In genomic region chr15:77364026-77364425, GRCm38 (mm10) we compare ENCODE assay signal across 8 mouse cellular contexts. TPM values are rescaled to one million over a fixed set of nuclear protein-coding genes. Genes with fewer than 3 reads are reported as not detected.
DNase-seq lines count a peak whose midpoint lies in the region; ATAC-seq and TF ChIP-seq lines count a peak whose summit lies in the region.
"Had no signal": no experiment of that assay in that cellular context is flagged by ENCODE, and none has a peak within 500 bp of the region (broad histone marks: within the 10 kb centered on the region; RNA-seq: fewer than 3 reads in every experiment).

No protein-coding gene starts in this region.

- H3K27ac ChIP-seq in layer of hippocampus, adult 2 months, result peak overlapping the region; percentile 95
- H3K27ac ChIP-seq in midbrain, embryonic 12.5 days (replicated peaks), result peak overlapping the region; percentile 74
- no peak overlapping the region for H3K27ac ChIP-seq in intestine, postnatal 0 days (ENCODE audit: low read depth, low read length)
- H3K27ac ChIP-seq: liver, embryonic 14.5 days had no signal

- 78% methylated on average over 3 of the region's 3 CpGs for WGBS in midbrain, embryonic 12.5 days
- 68% methylated on average over 3 of the region's 3 CpGs for WGBS in intestine, postnatal 0 days

- no peaks in the 10 kb centered on the region for H3K36me3 ChIP-seq in midbrain, embryonic 12.5 days
- H3K36me3 ChIP-seq in intestine, postnatal 0 days (ENCODE audit: control insufficient read depth, insufficient read depth), result no peaks in the 10 kb centered on the region

- no peak for TF ChIP-seq CTCF in layer of hippocampus, adult 2 months (conservative IDR thresholded peaks at IDR 0.05)
- TF ChIP-seq CTCF in intestine, postnatal 0 days (IDR thresholded peaks at IDR 0.05; ENCODE audit: low read depth), result no peak

- H3K4me1 ChIP-seq in midbrain, embryonic 12.5 days, result peaks cover 40% of the 10 kb centered on the region
- 0 out of 2 replicates have a peak, but pooled peaks cover 2% of the 10 kb centered on the region for H3K4me1 ChIP-seq in intestine, postnatal 0 days (replicated peaks; ENCODE audit: control insufficient read depth, insufficient read depth, low read length)

- H3K4me3 ChIP-seq in layer of hippocampus, adult 2 months, result no peak overlapping the region; the same call in 1 of the 2 replicates
- H3K4me3 ChIP-seq in midbrain, embryonic 12.5 days, result no peak overlapping the region
- H3K4me3 ChIP-seq in intestine, postnatal 0 days (ENCODE audit: low read depth, low read length), result no peak overlapping the region

- no peaks in the 10 kb centered on the region for H3K27me3 ChIP-seq in midbrain, embryonic 12.5 days
- no peaks in the 10 kb centered on the region; the same call in 1 of the 2 replicates for H3K27me3 ChIP-seq in intestine, postnatal 0 days (replicated peaks; ENCODE audit: control insufficient read depth, insufficient read depth, low read length)

- DNase-seq in layer of hippocampus, adult 2 months (ENCODE audit: low spot score in 2 of 2), result peak in 1 of 2 experiments; percentile 72
- no peak for DNase-seq in layer of hippocampus, postnatal 14 days (ENCODE audit: low spot score in 2 of 2)
- DNase-seq in brain, adult 2 months (ENCODE audit: low read depth, low spot score), result peak; percentile 96
- peak; percentile 74 to 84 for DNase-seq in frontal cortex, postnatal 36 days (ENCODE audit: low spot score in 2 of 2)

- H3K9ac ChIP-seq in midbrain, embryonic 12.5 days (replicated peaks), result no peak overlapping the region
- H3K9ac ChIP-seq in intestine, postnatal 0 days (ENCODE audit: low read depth, low read length), result no peak overlapping the region
- H3K9ac ChIP-seq: liver, embryonic 14.5 days had no signal

- ATAC-seq in midbrain, embryonic 12.5 days (ENCODE audit: low FRiP score, low read depth), result no peak
- ATAC-seq in intestine, postnatal 0 days, result no peak
- ATAC-seq in erythroid progenitor cell, adult 5-6 weeks (replicated peaks; ENCODE audit: low FRiP score, poor library complexity, severe bottlenecking), result no peak

- H3K9me3 ChIP-seq in midbrain, embryonic 12.5 days, result no peaks in the 10 kb centered on the region
- no peaks in the 10 kb centered on the region for H3K9me3 ChIP-seq in intestine, postnatal 0 days (ENCODE audit: control insufficient read depth)

- H3K4me2 ChIP-seq in midbrain, embryonic 12.5 days (replicated peaks), result no peak overlapping the region
- H3K4me2 ChIP-seq in intestine, postnatal 0 days (replicated peaks; ENCODE audit: low read depth), result no peak overlapping the region

RNA-seq across cellular contexts. Expression of gene Apol7a, which starts 34.9 kb away (rescaled TPM):
- not detected for total RNA-seq in layer of hippocampus, adult 2 months (2021)
- not detected for total RNA-seq in layer of hippocampus, postnatal 14 days (2021)
- polyA plus RNA-seq in midbrain, embryonic 12.5 days (2016; fragmentation: Nextera tagmentation; extraction: Ambion mirVana), result not detected in 2 replicates
- 30.9 and 31.4 TPM in 2 replicates for polyA plus RNA-seq in intestine, postnatal 0 days (2015; fragmentation: Nextera tagmentation; extraction: Ambion mirVana)
- total RNA-seq in erythroid progenitor cell, adult 5-6 weeks (2015; ENCODE audit: low replicate concordance), result not detected in 2 replicates
- not detected in 2 replicates for total RNA-seq in erythroid progenitor cell, adult 5-6 weeks (2017; ENCODE audit: low replicate concordance)

RNA-seq across cellular contexts. Expression of gene Apol9a, which starts 46.9 kb away (rescaled TPM):
- total RNA-seq in layer of hippocampus, adult 2 months (2021), result not detected
- total RNA-seq in layer of hippocampus, postnatal 14 days (2021), result not detected
- polyA plus RNA-seq in midbrain, embryonic 12.5 days (2016; fragmentation: Nextera tagmentation; extraction: Ambion mirVana), result 0.07 TPM in 1 of 2 replicates, not detected in the other
- polyA plus RNA-seq in intestine, postnatal 0 days (2015; fragmentation: Nextera tagmentation; extraction: Ambion mirVana), result 26.2 and 33.1 TPM in 2 replicates
- not detected in 2 replicates for total RNA-seq in erythroid progenitor cell, adult 5-6 weeks (2015; ENCODE audit: low replicate concordance)
- total RNA-seq in erythroid progenitor cell, adult 5-6 weeks (2017; ENCODE audit: low replicate concordance), result under 0.01 TPM in 1 of 2 replicates, not detected in the other
- polyA plus RNA-seq: liver, embryonic 14.5 days had no signal

RNA-seq across cellular contexts. Expression of gene Rbfox2, which starts 57.2 kb away (rescaled TPM):
- total RNA-seq in layer of hippocampus, adult 2 months (2021), result 100 to 1,000 TPM; 243 TPM
- 100 to 1,000 TPM; 228 to 234 TPM for total RNA-seq in layer of hippocampus, postnatal 14 days (2021)
- polyA plus RNA-seq in midbrain, embryonic 12.5 days (2016; fragmentation: Nextera tagmentation; extraction: Ambion mirVana), result 118 and 130 TPM in 2 replicates
- 16.8 and 20.3 TPM in 2 replicates for polyA plus RNA-seq in intestine, postnatal 0 days (2015; fragmentation: Nextera tagmentation; extraction: Ambion mirVana)
- total RNA-seq in erythroid progenitor cell, adult 5-6 weeks (2015; ENCODE audit: low replicate concordance), result not detected in 2 replicates
- total RNA-seq in erythroid progenitor cell, adult 5-6 weeks (2017; ENCODE audit: low replicate concordance), result not detected in 2 replicates

Comparison
In these comparisons a context has a peak if more than half of its experiments do, and no peak if none do; other contexts are left out.
1. DNase-seq: peak in brain, adult 2 months (single experiment) and frontal cortex, postnatal 36 days (2 of 2); none in layer of hippocampus, postnatal 14 days (0 of 2).
2. RNA of gene Rbfox2, which starts 57.2 kb away (total RNA-seq): 243 TPM in layer of hippocampus, adult 2 months and 228 to 234 TPM in layer of hippocampus, postnatal 14 days; not detected in erythroid progenitor cell, adult 5-6 weeks; every median in the first group is over 100 times any median in the second.